Mouse (Mus musculus): ENCODE measurements around the gene Gm5751.
"Not testable (repeated sequence)": the region's sequence is repeated elsewhere in the genome, so short reads cannot be mapped to it uniquely, and the experiment has no call there.

The Gm5751 gene

DNA sequence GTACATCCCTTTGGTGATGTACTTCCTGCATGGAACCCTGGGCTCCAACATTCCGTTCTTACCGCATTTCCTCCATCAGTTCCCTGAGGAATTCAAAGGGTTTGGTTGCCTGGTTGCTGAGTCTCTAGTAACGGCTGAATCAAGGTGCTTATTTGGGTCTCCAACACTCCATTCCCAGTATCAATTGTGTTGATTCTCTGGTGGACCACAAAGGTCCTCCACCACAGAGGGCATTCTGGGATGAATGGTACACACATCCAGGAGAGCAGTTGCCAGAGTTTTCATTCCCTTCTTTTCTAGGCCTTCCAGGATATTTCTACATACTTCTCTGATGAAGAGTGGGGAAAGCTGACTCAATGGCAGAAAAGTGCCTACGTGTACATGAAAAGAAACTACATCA lies at the start of gene Gm5751:
TSS of gene Gm5751 (plus strand) at position 301 of the 400 bp plus-strand sequence.
- in situ Hi-C loops (cut with MseI, MboI), result not testable (repeated sequence)

DNA sequence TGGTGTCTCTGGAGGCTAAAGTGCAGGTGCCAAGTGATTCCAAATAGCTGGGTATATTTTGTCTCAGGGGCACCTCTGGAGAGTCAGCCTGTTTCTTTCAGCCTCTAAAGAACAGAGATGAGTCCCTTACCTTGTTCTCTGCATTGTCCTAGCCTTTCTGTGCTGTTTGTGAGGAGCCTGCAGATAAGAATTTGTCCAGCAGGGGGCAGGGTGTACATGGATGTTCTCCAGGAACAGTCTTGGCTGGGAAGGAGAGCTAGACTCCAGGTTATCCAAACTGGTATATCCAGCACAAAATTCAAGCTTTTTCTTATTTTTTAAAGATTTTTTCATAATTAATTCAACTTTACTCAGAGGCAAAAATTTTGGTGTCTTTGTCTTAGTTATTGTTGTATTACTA lies 42.0 kb upstream of the Gm5751 start:
- in situ Hi-C loops (cut with MseI, MboI), result loop anchor here in 1 of 2 experiments (25.0 kb wide), 1 partner anchor 105 kb away; no protein-coding TSS in a partner anchor

DNA sequence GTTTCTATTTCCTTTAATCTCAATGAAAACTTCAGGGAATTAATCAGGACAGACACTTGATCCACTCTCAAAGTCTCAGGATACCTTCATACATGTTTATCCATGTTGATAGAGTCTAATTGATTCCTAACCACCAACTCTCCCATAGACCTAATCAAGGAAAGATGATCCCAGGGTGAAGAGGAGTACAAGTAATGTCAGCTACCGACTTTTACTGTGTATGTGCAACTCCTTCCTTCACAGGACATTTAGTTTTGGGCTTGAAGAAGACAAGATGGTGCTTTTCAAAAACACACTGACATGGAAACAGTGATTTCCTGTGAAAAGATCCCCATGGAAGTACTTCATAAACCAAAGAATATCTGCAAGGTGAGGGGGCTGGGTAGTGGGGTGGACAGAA lies 30.4 kb upstream of the Gm5751 start, which contains the start of gene Gm6592:
TSS of gene Gm6592 (plus strand) at position 301 of the 400 bp plus-strand sequence.
- in situ Hi-C loops (cut with MseI, MboI), result loop anchor here in 1 of 2 experiments (25.0 kb wide), 1 partner anchor 94 kb away; no protein-coding TSS in a partner anchor

DNA sequence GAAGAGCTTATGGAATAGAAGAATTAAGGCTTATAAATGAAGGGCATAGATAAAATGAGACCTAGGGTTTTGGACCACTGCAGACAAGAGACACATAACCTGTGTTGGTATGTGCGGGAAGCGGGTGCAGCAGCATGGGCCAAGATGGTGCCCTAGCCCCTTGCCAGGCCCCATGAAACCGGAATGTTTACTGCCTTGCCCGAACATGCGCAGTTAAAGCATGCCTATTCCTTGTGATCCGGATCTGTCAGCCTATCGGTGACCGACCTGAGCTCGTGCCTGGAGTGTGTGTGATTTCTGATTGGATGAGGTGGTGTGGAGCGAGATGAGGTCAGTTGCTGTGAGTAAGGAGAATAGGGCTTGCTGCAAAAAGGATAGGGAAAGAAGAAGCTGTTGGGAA lies 21.6 kb upstream of the Gm5751 start:
- in situ Hi-C loops (cut with MseI, MboI), result no loop called here

DNA sequence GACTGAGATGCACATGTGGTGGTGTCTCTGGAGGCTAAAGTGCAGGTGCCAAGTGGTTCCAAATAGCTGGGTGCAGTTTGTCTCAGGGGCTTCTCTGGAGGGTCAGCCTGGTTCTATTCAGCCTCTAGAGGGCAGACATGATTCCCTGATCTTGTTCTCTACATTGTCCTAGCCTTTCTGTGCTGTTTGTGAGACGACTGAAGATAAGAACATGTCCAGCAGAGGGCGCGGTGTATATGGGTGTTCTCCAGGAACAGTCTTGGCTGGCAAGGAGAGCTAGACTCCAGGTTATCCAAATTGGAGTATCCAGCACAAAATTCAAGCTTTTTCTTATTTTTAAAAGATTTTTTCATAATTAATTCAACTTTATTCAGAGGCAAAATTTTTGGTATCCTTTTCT lies 9.7 kb upstream of the Gm5751 start:
- in situ Hi-C loops (cut with MseI, MboI), result not testable (repeated sequence)

DNA sequence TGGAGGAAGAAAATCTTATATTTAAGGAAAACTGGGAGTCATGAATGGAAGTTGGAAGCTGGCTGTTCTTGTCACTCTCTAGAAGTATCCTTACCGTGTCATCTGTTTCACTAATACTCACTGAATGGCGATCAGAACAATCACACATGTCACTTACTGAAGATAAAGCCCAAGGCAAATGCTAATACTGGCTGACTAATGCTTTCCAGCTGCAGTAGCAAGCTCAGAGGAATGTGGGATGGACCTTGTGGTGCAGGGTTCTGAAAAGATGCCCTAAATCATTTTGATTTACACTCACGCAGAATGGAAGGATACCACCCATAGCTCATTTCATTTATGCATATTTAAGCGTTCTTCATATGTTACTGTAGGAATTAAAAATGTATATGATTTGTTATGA lies 10.3 kb downstream of the Gm5751 start:
- in situ Hi-C loops (cut with MseI, MboI), result no loop called here

DNA sequence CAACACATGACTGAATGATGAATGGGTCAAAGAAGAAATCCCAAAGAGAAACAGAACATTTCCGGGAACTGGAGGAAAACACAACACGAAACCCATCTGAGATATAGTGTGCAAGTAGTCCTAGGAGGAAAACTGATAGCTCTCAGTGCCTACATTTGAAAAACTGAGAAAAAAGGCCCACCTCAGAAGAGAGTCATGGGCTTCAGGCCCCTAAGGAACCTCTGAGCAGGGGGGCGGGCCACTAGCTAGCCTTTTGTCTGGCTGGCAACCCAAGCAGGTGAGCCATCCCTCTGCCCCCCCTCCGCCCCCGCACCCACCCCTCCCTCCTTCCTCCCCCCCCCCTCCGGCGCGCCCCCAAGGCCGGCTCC lies 17.9 kb downstream of the Gm5751 start:
- in situ Hi-C loops (cut with MseI, MboI), result no loop called here

DNA sequence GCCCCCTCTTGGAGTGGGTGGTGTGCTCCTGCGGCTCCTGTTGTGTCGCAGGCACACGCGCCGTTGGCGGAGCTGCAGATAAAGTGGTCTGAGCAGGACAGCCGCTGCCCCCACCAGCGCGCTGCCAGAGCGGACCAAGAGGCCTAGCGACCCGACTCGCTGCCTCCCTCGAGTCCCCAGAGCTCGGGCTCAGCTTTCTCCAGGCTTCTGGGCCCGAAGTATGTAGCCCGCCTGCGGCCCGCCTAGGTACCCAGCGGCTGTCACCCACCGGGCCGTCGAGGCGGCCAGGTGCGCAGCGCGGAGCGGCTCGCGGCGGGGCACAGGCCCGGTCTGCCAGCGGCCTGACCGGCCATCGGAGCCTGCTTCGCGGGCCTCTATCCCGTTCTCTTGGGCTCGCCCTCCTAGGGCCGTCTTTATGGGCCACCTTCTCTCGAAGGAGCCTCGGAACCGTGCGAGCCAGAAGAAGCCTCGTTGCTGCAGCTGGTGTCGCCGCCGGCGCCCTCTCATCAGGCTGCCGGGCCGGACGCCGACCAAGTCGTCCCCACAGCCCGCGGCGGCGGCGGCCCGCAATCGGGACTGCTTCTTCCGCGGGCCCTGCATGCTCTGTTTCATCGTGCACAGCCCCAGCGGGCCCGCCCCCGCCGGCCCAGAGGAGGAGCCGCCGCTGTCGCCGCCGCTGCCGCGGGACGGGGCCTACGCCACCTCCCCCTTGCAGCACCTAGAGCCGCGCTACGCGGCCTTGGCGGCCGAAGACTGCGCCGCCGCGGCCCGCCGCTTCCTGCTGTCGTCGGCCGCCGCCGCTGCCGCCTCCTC lies 18.5 kb downstream of the Gm5751 start, which contains the start of gene B630019K06Rik:
TSS of gene B630019K06Rik (plus strand) at position 40 of the 813 bp plus-strand sequence.
- in situ Hi-C loops (cut with MseI, MboI), result no loop called here

DNA sequence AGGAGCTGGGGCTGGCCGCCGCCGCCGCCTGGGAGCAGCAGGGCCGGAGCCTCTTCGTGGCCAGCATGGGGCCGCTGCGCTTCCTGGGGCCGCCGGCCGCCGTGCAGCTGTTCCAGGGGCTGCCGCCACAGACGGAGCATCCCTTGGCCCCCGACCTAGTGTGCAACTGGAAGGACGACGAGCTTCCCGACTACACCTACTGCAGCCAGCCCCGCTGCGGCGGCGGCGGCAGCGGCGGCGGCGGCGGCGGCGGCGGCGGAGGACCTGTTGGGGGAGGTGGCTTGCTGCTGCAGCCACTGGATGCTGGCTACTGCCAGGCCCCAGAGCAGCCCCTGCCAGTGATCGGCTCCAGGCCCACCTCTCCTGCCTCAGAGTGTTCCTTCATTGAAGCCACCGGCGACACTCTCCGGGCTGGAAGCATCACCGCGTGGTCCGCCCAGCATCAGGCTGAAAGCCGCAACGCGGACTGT lies 19.2 kb downstream of the Gm5751 start:
- in situ Hi-C loops (cut with MseI, MboI), result no loop called here

DNA sequence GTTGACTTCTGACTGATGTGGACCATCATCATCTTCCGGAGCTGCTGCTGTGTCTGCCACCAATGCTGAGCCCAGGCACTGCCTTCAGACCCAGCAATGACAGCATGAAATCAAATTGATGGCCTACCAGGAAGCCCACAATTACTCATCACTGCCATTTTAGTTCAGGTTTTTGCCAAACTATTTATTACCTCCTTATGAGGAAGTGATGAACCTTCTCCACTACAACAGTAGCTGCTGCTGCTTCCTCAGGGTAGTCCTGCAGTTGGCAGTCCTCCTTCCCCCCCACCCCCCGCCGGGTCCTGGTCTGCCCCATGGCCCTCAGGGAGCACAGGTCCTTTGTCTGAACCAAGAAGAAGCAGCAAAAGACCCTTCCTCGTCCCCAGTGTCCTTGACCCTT lies 26.8 kb downstream of the Gm5751 start:
- in situ Hi-C loops (cut with MseI, MboI), result no loop called here

DNA sequence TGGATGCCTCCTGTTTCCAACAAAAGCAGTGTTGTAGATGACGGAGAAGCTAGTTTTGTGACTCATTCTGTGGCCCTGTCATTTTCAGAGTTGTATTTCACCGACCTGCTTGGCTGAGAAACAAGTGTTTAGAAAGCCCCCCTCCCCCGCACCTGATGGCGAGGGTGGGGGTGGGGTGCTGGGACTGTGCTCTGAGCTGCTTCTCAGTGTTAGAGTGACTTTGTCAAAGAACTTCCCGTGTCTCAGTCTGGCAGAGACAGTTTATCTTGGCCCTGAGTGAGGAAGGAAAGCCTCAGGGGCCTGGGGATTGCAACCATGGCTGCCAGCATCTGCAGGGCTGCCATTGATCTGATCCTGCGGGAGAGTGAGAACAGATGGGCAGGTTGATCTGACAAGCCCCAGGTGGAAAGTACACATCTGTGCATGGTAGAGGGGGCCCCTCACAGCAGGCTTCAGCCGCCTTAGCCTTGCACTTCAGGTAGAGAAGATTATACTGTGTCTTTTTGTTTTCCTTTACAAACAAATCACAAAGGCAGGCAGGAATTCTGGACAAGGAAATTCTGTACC lies 27.9 kb downstream of the Gm5751 start:
- in situ Hi-C loops (cut with MseI, MboI), result no loop called here

DNA sequence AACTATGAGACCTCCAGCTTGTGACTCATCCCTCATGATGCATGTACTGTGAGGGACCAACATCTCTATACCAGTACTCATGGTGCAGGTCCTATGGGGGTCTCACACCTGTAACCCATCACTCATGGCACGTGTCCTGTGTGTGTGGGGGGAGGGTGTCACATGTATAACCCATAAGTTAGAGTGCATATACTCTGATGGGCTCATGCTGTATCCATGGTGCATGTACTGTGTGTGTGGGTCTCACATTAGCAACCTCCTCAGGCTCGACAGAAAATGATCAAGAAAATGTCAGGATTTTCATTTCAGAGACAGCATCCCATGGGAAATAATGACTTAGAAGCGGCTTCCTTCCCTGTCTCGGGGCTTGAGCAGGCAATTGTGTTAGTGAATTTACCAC lies 47.0 kb downstream of the Gm5751 start:
- in situ Hi-C loops (cut with MseI, MboI), result no loop called here

DNA sequence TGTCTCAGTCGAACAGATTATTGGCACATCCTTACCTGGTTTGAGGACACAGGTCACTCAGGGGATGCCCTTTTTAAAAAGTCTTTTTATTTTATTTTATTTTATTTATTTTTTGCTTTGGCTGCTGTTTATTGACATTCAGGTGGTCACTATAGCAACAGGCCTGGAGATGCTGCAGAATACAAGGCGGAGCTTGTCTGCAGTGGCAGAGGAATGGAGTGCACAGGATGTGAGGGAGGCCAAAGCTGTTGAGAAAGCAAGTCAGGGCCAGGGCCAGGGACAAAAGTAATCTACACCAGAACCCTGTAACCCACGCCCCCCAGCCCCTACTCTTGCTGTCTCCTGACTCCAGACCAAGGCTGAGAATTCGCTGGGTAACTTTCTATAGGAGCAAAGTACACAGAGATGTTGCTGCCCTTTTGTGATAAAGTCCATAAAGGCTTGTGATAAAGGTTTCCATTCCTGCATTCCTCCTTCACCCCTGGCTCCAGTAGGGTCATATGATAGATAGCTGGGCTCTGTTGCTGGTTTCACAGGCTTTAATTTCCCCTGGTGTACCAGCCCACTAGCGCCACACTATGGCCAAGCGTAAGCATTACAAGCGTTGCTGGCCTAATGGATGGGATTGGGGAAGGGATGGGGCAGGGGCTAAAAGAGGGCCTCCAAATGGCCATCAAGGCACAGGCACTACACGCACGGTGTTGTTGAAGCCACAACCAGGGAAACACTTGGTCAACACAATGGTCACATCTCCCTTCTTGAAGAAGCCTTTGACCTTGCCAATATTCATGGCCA lies 48.0 kb downstream of the Gm5751 start:
- in situ Hi-C loops (cut with MseI, MboI), result no loop called here

DNA sequence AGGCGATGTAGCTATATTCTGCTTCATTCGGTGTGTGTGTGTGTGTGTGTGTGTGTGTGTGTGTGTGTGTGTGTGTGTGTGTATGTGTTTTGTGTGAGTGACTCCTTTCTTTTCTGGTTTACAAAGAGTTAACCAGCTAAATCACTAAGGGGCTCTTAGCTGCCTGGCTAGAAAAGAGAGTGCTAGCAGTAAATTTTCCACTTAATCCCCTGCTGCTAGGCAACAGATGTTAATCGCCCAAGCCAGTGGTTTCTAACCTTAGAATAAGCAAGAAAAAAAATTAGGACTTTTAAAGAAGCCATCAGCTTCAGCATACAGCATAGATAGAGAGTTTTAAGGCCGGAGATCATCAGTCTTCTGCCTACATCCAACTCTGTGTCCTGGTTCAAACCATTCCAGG lies 53.3 kb downstream of the Gm5751 start:
- in situ Hi-C loops (cut with MseI, MboI), result loop anchor here in 1 of 2 experiments (25.0 kb wide), 1 partner anchor 90 kb away; the partner anchor contains the start of gene Gm6592

All from mouse trophoblast stem cell (cell line).